Mouse (Mus musculus): ENCODE measurements around the gene Bckdk. TPM values are rescaled to one million over a fixed set of nuclear protein-coding genes. Genes with fewer than 3 reads are reported as not detected.

The Bckdk gene
- polyA plus RNA-seq, 1 experiment from 2014 or later = 130 TPM

- H3K36me3 ChIP-seq (replicated peaks) = peaks cover 66% of the 10 kb centered on the region
- WGBS = 90% methylated on average over 8 of the region's 8 CpGs
- peaks cover 23% of the 10 kb centered on the region for H3K4me1 ChIP-seq
- H3K27me3 ChIP-seq (ENCODE audit: poor library complexity, severe bottlenecking) = peaks cover 32% of the 10 kb centered on the region
- H3K4me3 ChIP-seq = no peak overlapping the region
- no peak for DNase-seq (ENCODE audit: extremely low spot score, low spot score)
- H3K9me3 ChIP-seq = no peaks in the 10 kb centered on the region
- H3K27ac ChIP-seq = peak overlapping the region; percentile 15; the same call in 1 of the 2 replicates
Measured at GRCm38 (mm10) chr7:127926066-127926465, 22.2 kb downstream of the Bckdk start.

GRCm38 (mm10) chr7:127926846-127927245, 23.0 kb downstream of the Bckdk start:
- Histone ChIP-seq H3K27me3 (ENCODE audit: poor library complexity, severe bottlenecking) (peaks cover 32% of the 10 kb centered on the region), H3K9me3 (no peaks in the 10 kb centered on the region), H3K4me3 (no peak overlapping the region), H3K27ac (no peak overlapping the region), H3K4me1 (peaks cover 31% of the 10 kb centered on the region), H3K36me3 (replicated peaks) (peaks cover 58% of the 10 kb centered on the region)
- 92% methylated on average over 11 of the region's 11 CpGs for WGBS
- DNase-seq (ENCODE audit: extremely low spot score, low spot score) = no peak

DNA sequence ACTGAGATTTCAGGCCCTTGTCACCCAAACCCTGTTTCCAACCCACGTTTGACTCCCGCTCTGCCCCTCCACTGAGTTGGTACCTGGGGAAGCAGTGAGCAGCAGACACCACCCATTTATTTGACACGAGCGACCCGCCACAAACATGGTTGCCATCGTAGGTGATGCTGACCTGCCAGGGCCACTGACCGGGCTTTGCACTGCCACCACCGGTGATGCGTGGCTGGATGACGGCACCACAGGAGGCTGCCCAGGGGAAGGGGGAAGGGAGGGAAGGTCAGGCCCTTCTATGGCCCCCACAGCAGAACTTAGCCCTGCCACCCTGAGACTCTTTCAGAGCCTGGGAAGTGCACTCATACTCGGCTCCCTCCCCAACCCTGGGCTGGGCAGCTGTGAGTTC, 23.8 kb downstream of the Bckdk start:
- H3K36me3 ChIP-seq (replicated peaks) = peaks cover 49% of the 10 kb centered on the region
- 83% methylated on average over 11 of the region's 11 CpGs for WGBS
- H3K4me3 ChIP-seq = no peak overlapping the region
- peaks cover 40% of the 10 kb centered on the region for H3K4me1 ChIP-seq
- no peak for DNase-seq (ENCODE audit: extremely low spot score, low spot score)
- H3K27me3 ChIP-seq (ENCODE audit: poor library complexity, severe bottlenecking) = peaks cover 32% of the 10 kb centered on the region
- no peak overlapping the region for H3K27ac ChIP-seq
- no peaks in the 10 kb centered on the region for H3K9me3 ChIP-seq

GRCm38 (mm10) chr7:127928596-127928995, 24.7 kb downstream of the Bckdk start:
- Histone ChIP-seq H3K4me1 (peaks cover 49% of the 10 kb centered on the region), H3K27me3 (ENCODE audit: poor library complexity, severe bottlenecking) (peaks cover 32% of the 10 kb centered on the region), H3K4me3 (peak overlapping the region; percentile 42), H3K9me3 (no peaks in the 10 kb centered on the region), H3K36me3 (replicated peaks) (peaks cover 41% of the 10 kb centered on the region), H3K27ac (no peak overlapping the region)
- DNase-seq (ENCODE audit: extremely low spot score, low spot score) = no peak
- WGBS = 54% methylated on average over 5 of the region's 5 CpGs

GRCm38 (mm10) chr7:127929923-127930322, 26.0 kb downstream of the Bckdk start, which contains the start of gene Prss8:
Prss8 (minus strand) TSS chr7:127930104.
- DNase-seq (ENCODE audit: extremely low spot score, low spot score) = no peak

DNA sequence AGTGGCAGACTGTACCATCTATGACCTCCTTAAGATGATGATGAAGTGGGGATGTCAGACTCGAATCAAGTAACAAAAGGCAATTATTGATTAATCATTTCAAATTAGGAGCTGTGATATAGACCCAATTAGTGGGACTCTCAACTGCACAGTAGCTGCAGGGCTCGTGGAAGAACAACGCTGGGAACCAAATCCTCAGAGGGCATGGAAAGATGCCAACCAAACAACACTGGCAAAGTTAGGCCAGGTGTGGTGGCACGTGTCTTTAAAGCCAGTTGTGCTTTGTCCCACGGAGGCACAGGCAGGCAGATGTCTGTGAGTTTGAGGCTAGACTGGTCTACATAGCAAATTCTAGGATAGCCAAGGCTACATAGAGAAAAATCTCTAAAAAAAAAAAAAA, 26.8 kb downstream of the Bckdk start:
- Histone ChIP-seq H3K4me3 (no peak overlapping the region), H3K9me3 (no peaks in the 10 kb centered on the region), H3K36me3 (replicated peaks) (peaks cover 21% of the 10 kb centered on the region), H3K27ac (no peak overlapping the region), H3K27me3 (ENCODE audit: poor library complexity, severe bottlenecking) (peaks cover 32% of the 10 kb centered on the region), H3K4me1 (peaks cover 65% of the 10 kb centered on the region)
- no peak for DNase-seq (ENCODE audit: extremely low spot score, low spot score)
- WGBS = 87% methylated on average over 5 of the region's 5 CpGs

More at GRCm38 (mm10) chr7:127929923-127930322, 26.0 kb downstream of the Bckdk start, which contains the start of gene Prss8:
- peaks cover 28% of the 10 kb centered on the region for H3K36me3 ChIP-seq (replicated peaks)
- peak within 1 kb of the TSS; percentile 62 for H3K27ac ChIP-seq
- H3K9me3 ChIP-seq = no peaks in the 10 kb centered on the region
- H3K4me3 ChIP-seq = peak within 1 kb of the TSS; percentile 42
- whole genome bisulfite sequencing = 10% methylated on average over 6 of the region's 6 CpGs
- peaks cover 61% of the 10 kb centered on the region for H3K4me1 ChIP-seq
- peaks cover 32% of the 10 kb centered on the region for H3K27me3 ChIP-seq (ENCODE audit: poor library complexity, severe bottlenecking)

DNA sequence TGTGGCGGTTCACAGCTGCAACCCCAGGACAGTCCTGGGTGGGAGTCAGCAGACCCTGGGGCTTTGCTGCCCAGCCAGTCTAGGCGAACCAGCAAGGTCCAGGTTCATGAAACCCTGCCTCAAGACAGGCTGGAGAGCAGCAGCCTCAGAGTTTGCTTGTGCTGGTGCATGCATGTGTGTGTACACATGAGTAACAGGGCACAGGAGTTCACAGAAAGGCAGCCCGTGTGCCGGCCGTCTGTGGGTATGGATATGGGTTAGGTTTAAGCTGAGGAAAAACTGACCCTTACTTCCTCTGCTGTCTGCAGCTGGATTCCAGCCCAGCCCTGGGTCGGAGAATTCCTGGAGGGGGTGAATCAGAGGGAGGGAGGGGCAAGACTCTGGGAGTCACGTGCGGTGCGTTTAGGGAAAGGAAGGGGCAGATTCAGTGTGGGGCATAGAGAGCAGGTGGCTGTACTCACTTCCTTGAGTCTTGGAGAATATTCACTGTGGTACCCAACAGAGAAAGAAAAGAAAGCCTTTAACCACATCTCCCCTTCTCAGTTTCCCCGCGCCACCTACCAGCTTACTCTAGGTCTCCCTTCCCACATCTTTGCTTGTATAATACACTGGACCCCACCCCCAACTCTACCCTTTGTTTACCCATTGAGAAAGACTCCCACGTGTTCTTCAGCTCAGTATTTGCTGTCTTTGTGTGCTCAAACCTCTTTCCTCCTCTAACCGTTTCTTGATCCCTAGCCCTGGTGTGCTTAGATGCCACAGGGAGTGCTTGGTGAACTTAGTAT, 27.7 kb downstream of the Bckdk start:
- WGBS = 29% methylated on average over 13 of the region's 13 CpGs
- Histone ChIP-seq H3K4me1 (peaks cover 74% of the 10 kb centered on the region), H3K27ac (peak overlapping the region; percentile 68), H3K27me3 (ENCODE audit: poor library complexity, severe bottlenecking) (peaks cover 37% of the 10 kb centered on the region), H3K4me3 (no peak overlapping the region), H3K36me3 (replicated peaks) (peaks cover 12% of the 10 kb centered on the region), H3K9me3 (no peaks in the 10 kb centered on the region)
- no peak for DNase-seq (ENCODE audit: extremely low spot score, low spot score)

GRCm38 (mm10) chr7:127932273-127933031, 28.6 kb downstream of the Bckdk start:
- Histone ChIP-seq H3K36me3 (replicated peaks) (peaks cover 6% of the 10 kb centered on the region; the same call in 1 of the 2 replicates), H3K4me1 (peaks cover 74% of the 10 kb centered on the region), H3K4me3 (no peak overlapping the region; the same call in 1 of the 2 replicates), H3K27me3 (ENCODE audit: poor library complexity, severe bottlenecking) (peaks cover 39% of the 10 kb centered on the region), H3K9me3 (no peaks in the 10 kb centered on the region), H3K27ac (peak overlapping the region; percentile 68)
- peak; percentile 36 for DNase-seq (ENCODE audit: extremely low spot score, low spot score)
- 9% methylated on average over 13 of the region's 13 CpGs for WGBS

- DNase-seq (ENCODE audit: extremely low spot score, low spot score) = no peak
- H3K27ac ChIP-seq = peak overlapping the region; percentile 89; the same call in 1 of the 2 replicates
- H3K27me3 ChIP-seq (ENCODE audit: poor library complexity, severe bottlenecking) = peaks cover 25% of the 10 kb centered on the region
- no peaks in the 10 kb centered on the region for H3K36me3 ChIP-seq (replicated peaks)
- 85% methylated on average over 5 of the region's 5 CpGs for WGBS
- peaks cover 65% of the 10 kb centered on the region for H3K4me1 ChIP-seq
- H3K4me3 ChIP-seq = 0 out of 2 replicates have a peak overlapping the region, but pooled peaks have one; percentile 93
- H3K9me3 ChIP-seq = no peaks in the 10 kb centered on the region
Measured at GRCm38 (mm10) chr7:127934075-127934474, 30.2 kb downstream of the Bckdk start.

- H3K4me1 ChIP-seq = peaks cover 54% of the 10 kb centered on the region
- WGBS = 7% methylated on average over 32 of the region's 32 CpGs
- DNase-seq (ENCODE audit: extremely low spot score, low spot score) = peak; percentile 95
- H3K27me3 ChIP-seq (ENCODE audit: poor library complexity, severe bottlenecking) = peaks cover 14% of the 10 kb centered on the region
- H3K9me3 ChIP-seq = no peaks in the 10 kb centered on the region
- H3K27ac ChIP-seq = peak overlapping the region; percentile 89
- H3K4me3 ChIP-seq = peak overlapping the region; percentile 93
- H3K36me3 ChIP-seq (replicated peaks) = no peaks in the 10 kb centered on the region
Measured at GRCm38 (mm10) chr7:127935028-127935722, 31.3 kb downstream of the Bckdk start.

GRCm38 (mm10) chr7:127935748-127936159, 31.9 kb downstream of the Bckdk start:
- 1% methylated on average over 38 of the region's 38 CpGs for WGBS
- Histone ChIP-seq H3K36me3 (replicated peaks) (no peaks in the 10 kb centered on the region), H3K9me3 (no peaks in the 10 kb centered on the region), H3K4me1 (peaks cover 51% of the 10 kb centered on the region), H3K4me3 (peak overlapping the region; percentile 93), H3K27me3 (ENCODE audit: poor library complexity, severe bottlenecking) (peaks cover 8% of the 10 kb centered on the region), H3K27ac (peak overlapping the region; percentile 89)
- DNase-seq (ENCODE audit: extremely low spot score, low spot score) = no peak

DNA sequence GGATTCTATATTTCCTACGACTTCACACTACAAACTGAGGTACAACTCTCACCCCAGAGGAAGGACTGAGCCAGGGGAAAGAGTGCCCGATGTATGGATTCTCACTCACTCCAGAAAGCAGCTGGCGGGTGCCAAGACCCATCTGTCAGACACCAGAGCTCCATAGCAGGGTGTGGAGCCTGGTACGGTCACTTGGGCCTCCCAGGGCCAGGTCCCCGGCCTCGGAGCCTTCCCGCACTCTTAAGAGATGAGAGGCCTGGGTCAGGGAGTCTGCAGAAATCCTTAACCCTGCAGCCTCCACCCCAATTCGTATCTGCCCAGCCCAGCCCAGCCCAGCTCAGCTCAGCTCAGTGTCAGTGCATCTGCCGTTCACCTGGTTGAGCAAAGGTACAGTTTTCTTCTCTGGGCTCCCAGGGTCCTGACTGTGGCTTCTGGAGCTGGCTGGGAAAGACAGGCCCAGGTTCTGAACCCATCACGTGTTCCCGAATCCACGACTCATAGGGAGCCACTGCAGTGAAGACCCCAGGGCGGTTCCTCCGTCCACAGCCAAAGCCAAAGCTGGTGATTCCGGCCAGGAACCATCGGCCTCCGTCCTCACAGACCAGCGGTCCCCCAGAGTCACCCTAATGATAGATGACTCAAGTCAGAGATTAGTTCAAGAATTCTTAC, 32.5 kb downstream of the Bckdk start:
- WGBS = 58% methylated on average over 18 of the region's 18 CpGs
- peaks cover 8% of the 10 kb centered on the region for H3K27me3 ChIP-seq (ENCODE audit: poor library complexity, severe bottlenecking)
- H3K4me3 ChIP-seq = peak overlapping the region; percentile 93
- H3K36me3 ChIP-seq (replicated peaks) = no peaks in the 10 kb centered on the region
- peak overlapping the region; percentile 89 for H3K27ac ChIP-seq
- peaks cover 48% of the 10 kb centered on the region for H3K4me1 ChIP-seq
- H3K9me3 ChIP-seq = no peaks in the 10 kb centered on the region
- DNase-seq (ENCODE audit: extremely low spot score, low spot score) = no peak
